In genomic region chr2:18165511-18165910, GRCm38 (mm10) we compare ENCODE assay signal across 25 mouse cellular contexts.
A peak's percentile ranks its signal among the peaks of the same experiment; 100 is the strongest.
DNase-seq lines count a peak whose midpoint lies in the region; ATAC-seq lines count a peak whose summit lies in the region.
"Had no signal": no experiment of that assay in that cellular context is flagged by ENCODE, and none has a peak within 500 bp of the region (broad histone marks: within the 10 kb centered on the region; RNA-seq: fewer than 3 reads in every experiment).

No protein-coding gene starts in this region.

- no peak overlapping the region for H3K4me3 ChIP-seq in neural tube, embryonic 11.5 days (ENCODE audit: low read depth, low read length)
- no peak overlapping the region for H3K4me3 ChIP-seq in neural tube, embryonic 15.5 days (replicated peaks)
- no peak overlapping the region for H3K4me3 ChIP-seq in neural tube, embryonic 13.5 days
- H3K4me3 ChIP-seq: embryonic facial prominence, embryonic 12.5 days; embryonic facial prominence, embryonic 15.5 days; heart, embryonic 12.5 days; heart, embryonic 15.5 days; hindbrain, embryonic 10.5 days; hindbrain, embryonic 13.5 days had no signal

- ATAC-seq in neural tube, embryonic 11.5 days (ENCODE audit: insufficient read depth, low FRiP score, low TSS enrichment) = peak; percentile 35; the same call in 1 of the 2 replicates
- ATAC-seq in neural tube, embryonic 15.5 days (ENCODE audit: low FRiP score) = no peak
- peak; percentile 55 for ATAC-seq in neural tube, embryonic 13.5 days (ENCODE audit: low read depth)
- ATAC-seq: CD4-positive, CD25-positive, alpha-beta regulatory T cell, adult 4 months; forebrain, embryonic 14.5 days; forebrain, postnatal 0 days; hindbrain, embryonic 16.5 days had no signal

- H3K4me1 ChIP-seq in neural tube, embryonic 11.5 days (ENCODE audit: control insufficient read depth, insufficient read depth, low read length) = no peaks in the 10 kb centered on the region
- 0 out of 2 replicates have a peak, but pooled peaks cover 4% of the 10 kb centered on the region for H3K4me1 ChIP-seq in neural tube, embryonic 15.5 days
- H3K4me1 ChIP-seq in neural tube, embryonic 13.5 days (replicated peaks) = peaks cover 5% of the 10 kb centered on the region
- H3K4me1 ChIP-seq: embryonic facial prominence, embryonic 12.5 days; embryonic facial prominence, embryonic 15.5 days; heart, embryonic 15.5 days; hindbrain, embryonic 10.5 days; hindbrain, embryonic 13.5 days had no signal

- no peak overlapping the region for H3K4me2 ChIP-seq in neural tube, embryonic 11.5 days (ENCODE audit: low read depth)
- no peak overlapping the region for H3K4me2 ChIP-seq in neural tube, embryonic 15.5 days
- no peak overlapping the region for H3K4me2 ChIP-seq in neural tube, embryonic 13.5 days
- H3K4me2 ChIP-seq: embryonic facial prominence, embryonic 12.5 days; embryonic facial prominence, embryonic 15.5 days; heart, embryonic 12.5 days; heart, embryonic 15.5 days; hindbrain, embryonic 13.5 days had no signal

- DNase-seq in neural tube, embryonic 11.5 days (ENCODE audit: low spot score) = no peak
- peak; percentile 6 for DNase-seq in hindlimb bud, embryonic 11.5 days (ENCODE audit: extremely low spot score, low read depth, low spot score)
- no peak for DNase-seq in cerebellum, postnatal 10 days
- DNase-seq in spleen, postnatal 10 days (ENCODE audit: low spot score in 2 of 2) = no peak
- DNase-seq: adrenal gland, adult 2 months; adrenal gland, postnatal 14 days; cerebellum, adult 11-12 months; cerebellum, adult 8-10 months; cerebellum, postnatal 14 days; forebrain, postnatal 0 days; gastrocnemius, postnatal 25 days; heart, adult 18-20 months; heart, postnatal 10 days; heart, postnatal 36 days had no signal

- no peak overlapping the region for H3K27ac ChIP-seq in neural tube, embryonic 11.5 days (ENCODE audit: low read depth, low read length)
- no peak overlapping the region for H3K27ac ChIP-seq in neural tube, embryonic 15.5 days (replicated peaks)
- no peak overlapping the region for H3K27ac ChIP-seq in neural tube, embryonic 13.5 days (replicated peaks)
- H3K27ac ChIP-seq: embryonic facial prominence, embryonic 12.5 days; embryonic facial prominence, embryonic 15.5 days; heart, embryonic 15.5 days; hindbrain, embryonic 10.5 days; hindbrain, embryonic 13.5 days had no signal

- WGBS in neural tube, embryonic 11.5 days = 74% methylated on average over 2 of the region's 2 CpGs
- 45% methylated on average over 2 of the region's 2 CpGs for WGBS in neural tube, embryonic 15.5 days
- 46% methylated on average over 2 of the region's 2 CpGs for WGBS in neural tube, embryonic 13.5 days

- no peaks in the 10 kb centered on the region for H3K27me3 ChIP-seq in neural tube, embryonic 11.5 days (ENCODE audit: control insufficient read depth, insufficient read depth, low read length)
- H3K27me3 ChIP-seq in neural tube, embryonic 15.5 days (replicated peaks) = no peaks in the 10 kb centered on the region
- no peaks in the 10 kb centered on the region for H3K27me3 ChIP-seq in neural tube, embryonic 13.5 days
- H3K27me3 ChIP-seq: embryonic facial prominence, embryonic 12.5 days; embryonic facial prominence, embryonic 15.5 days; heart, embryonic 12.5 days; heart, embryonic 15.5 days; hindbrain, embryonic 13.5 days had no signal

- no peaks in the 10 kb centered on the region for H3K9me3 ChIP-seq in neural tube, embryonic 11.5 days (ENCODE audit: control insufficient read depth, low read length)
- no peaks in the 10 kb centered on the region for H3K9me3 ChIP-seq in neural tube, embryonic 15.5 days (replicated peaks)
- no peaks in the 10 kb centered on the region for H3K9me3 ChIP-seq in neural tube, embryonic 13.5 days
- H3K9me3 ChIP-seq: embryonic facial prominence, embryonic 12.5 days; embryonic facial prominence, embryonic 15.5 days; heart, embryonic 12.5 days; heart, embryonic 15.5 days; hindbrain, embryonic 10.5 days; hindbrain, embryonic 13.5 days had no signal

- peaks cover 3% of the 10 kb centered on the region for H3K36me3 ChIP-seq in neural tube, embryonic 11.5 days (ENCODE audit: control insufficient read depth, insufficient read depth, low read length)
- H3K36me3 ChIP-seq in neural tube, embryonic 15.5 days = peaks cover 8% of the 10 kb centered on the region; the same call in 1 of the 2 replicates
- H3K36me3 ChIP-seq in neural tube, embryonic 13.5 days = peaks cover 20% of the 10 kb centered on the region

- H3K9ac ChIP-seq in neural tube, embryonic 11.5 days (ENCODE audit: low read length) = no peak overlapping the region
- no peak overlapping the region for H3K9ac ChIP-seq in neural tube, embryonic 15.5 days (replicated peaks)
- H3K9ac ChIP-seq in neural tube, embryonic 13.5 days = no peak overlapping the region
- H3K9ac ChIP-seq: embryonic facial prominence, embryonic 12.5 days; embryonic facial prominence, embryonic 15.5 days; forebrain, postnatal 0 days; heart, embryonic 12.5 days; heart, embryonic 15.5 days; hindbrain, embryonic 13.5 days had no signal
